Mouse (Mus musculus) layer of hippocampus, postnatal 25 days (tissue): Measurements from ENCODE around the gene Runx1. TPM values are rescaled to one million over a fixed set of nuclear protein-coding genes. Genes with fewer than 3 reads are reported as not detected.

Experiments
- DNase-seq, 2 experiments: peaks; one replicate each; pipeline ENCODE4 v3.0.0; 2022; ENCODE audit warnings: mixed read lengths in 2 of 2, low spot score in 1 of 2; ENCODE audit errors: extremely low spot score in 1 of 2
- total RNA-seq, 2 experiments: library from RNA; stranded (reverse); gene quantifications; 2 replicates each; pipeline ENCODE4 v1.2.3; 2021

The Runx1 gene
- total RNA-seq, 2 experiments from 2014 or later, result 0.74 to 2.1 TPM

DNA sequence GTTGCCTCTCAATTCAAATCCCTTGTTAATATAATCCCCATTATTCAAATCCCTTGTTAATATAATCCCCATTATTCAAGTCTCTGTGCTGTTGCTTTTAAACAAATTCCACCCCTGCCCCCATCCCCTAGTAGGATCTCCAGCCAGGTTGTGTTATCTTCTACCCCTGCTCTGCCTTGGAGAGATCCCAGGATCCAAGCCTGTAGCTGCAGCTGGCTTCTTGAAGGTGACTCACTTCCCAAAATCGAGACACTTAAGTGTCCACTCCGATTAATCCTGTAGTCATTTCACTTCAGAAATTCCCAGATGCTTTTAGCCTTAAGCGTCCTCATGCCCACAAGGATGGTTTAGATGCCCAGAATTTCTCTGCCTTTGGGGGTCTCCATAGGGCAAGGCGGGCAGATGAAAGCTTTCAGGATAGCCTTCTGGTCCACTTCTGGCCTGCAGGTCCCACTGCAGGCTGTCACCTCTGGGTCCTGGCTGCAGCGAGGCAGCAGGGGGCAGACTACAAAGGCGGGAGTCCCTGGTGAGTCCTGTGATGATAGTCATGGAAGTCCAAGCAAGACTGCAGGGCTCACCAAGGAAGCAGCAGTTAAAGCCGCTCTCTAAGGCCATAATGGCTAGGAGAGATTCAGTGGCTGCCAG is 1.8 kb upstream of the Runx1 start:
- no peak for DNase-seq

DNA sequence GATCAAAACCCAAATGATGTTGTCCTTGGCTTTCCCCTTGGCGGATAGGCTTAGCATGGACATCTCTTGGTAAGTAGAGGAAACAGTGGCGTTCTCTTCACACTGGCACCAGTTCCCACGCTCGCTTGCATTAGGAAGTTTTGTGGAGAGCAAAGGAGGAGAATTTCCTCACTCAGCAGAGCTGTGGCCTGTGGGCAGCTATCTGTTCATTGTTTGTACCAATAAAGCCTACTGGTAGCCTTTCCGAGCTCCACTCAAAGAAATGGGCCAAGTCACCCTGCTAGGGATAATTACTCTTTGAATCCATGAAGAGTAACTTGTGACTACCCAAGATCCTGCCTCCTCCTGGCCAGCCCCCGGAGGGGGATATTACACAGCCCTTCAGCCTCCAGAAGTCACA is 734 bp upstream of the Runx1 start:
- DNase-seq, result no peak

DNA sequence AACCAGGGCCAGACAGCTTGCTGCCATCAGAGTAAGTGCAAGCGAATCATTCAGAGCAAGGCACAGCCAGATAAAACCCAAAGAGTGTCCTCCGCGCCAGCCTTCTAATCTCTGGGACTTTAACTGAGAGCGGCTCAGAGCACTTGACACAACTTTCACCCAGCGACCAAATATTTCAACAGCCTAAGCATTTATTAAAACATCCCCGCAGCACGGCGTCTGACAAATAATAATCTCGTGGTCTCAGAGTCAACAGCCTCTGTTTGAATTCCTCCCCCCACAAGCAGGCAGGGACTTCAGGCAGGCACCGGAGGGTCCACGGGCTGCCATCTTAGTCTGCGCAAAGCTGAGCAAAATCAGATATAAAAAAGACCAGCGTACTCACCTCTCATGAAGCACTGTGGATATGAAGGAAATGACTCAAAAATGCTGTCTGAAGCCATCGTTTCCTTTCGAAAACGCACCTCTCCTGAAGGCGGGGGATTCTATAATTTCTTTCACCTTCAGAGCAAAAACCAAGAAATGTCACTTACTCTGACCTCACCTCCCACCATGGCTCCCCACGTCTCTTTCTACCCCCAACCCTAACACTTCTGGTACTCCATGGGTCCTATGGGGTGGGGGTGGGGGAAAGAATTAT is 625 bp downstream of the Runx1 start:
- no peak for DNase-seq

DNA sequence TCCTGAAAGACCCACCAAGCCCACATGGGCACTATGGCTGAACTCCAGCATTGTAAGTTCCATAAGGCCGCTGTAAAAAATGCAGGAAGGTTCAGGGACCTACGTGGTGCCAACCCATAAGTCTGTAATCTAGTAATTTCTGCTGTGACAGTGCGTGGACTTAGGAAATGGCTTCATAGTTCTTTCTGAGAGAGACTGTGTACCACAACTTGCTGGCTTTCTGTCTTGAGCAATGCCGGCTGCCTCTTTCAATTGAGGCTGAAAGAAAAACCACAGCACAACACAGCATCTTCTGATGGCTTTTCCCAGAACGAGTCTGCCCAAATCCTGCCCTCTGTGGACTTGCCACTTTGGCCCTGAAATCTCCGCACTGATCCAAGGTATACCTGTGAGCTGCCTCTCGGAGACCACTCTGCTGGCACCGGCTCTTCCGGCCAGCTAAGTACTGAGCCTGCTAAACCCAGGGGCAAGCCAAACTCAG is 1.2 kb downstream of the Runx1 start:
- DNase-seq, result no peak

DNA sequence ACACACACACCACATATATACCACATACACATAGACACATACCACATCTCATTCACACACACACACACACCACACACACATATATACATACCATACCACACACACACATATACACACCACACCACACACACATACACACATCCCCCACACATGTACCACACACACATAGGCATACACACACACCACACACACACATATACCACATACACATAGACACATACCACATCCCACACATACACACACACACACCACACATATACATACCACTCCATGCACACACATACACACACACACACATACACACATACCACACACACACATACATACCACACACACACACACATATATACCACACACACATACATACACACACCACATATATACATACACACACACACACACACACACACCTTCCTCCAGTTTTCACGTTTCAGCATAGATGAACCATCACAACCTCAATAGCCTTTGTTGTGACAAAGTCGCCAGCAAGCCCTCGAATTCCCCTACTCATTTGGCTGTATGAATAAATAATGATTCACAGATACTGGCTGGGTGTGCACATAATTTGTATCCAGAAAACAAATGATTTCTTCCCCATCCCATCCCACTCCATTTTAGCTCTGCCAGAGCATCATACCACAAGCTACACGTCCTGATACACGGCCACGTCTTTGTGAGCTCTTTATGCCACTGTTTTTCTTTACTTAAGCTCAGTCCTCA is 1.8 kb downstream of the Runx1 start:
- DNase-seq, result no peak

DNA sequence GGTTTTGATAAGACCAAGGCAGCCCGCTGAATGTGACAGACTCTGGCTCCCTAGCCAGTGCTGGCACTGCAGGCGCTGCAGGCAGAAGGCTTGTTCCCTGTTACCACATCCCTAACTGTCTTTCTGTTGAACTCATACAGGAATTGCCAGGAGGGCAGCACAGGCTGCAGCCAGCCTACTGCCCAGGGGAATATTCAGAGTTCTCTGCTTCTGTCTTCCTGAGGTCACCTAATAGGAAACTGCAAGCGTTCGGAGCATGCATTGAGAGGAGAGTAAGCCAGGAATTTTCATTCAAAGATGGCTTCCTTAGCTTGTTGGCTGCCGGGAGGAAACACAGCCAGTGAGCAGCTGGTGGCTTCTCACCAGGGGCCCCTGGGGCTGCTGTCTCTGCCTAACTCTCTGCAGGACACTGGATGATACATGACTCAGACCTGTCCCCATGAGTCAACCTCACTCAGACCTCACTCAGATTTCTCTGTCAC is 2.5 kb downstream of the Runx1 start:
- no peak for DNase-seq

DNA sequence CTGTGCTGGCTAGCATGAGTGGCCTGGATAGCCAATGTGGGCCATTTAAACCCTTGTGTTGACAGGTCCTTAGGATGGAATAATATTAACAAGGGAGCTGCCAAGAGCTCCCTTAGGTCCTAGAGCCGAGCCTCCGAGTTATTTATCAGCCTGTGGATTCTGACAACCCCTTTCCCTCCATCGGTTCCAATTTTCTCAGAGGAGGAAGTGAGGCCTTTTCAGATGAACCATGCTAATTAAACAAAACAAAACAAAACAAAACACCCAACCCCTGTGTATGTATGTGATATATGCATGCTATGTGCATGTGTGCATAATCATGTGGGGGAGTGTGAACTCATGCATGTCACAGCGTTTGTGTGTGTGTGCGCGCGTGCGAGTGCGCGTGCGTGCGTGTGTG is 3.3 kb downstream of the Runx1 start:
- no peak for DNase-seq

DNA sequence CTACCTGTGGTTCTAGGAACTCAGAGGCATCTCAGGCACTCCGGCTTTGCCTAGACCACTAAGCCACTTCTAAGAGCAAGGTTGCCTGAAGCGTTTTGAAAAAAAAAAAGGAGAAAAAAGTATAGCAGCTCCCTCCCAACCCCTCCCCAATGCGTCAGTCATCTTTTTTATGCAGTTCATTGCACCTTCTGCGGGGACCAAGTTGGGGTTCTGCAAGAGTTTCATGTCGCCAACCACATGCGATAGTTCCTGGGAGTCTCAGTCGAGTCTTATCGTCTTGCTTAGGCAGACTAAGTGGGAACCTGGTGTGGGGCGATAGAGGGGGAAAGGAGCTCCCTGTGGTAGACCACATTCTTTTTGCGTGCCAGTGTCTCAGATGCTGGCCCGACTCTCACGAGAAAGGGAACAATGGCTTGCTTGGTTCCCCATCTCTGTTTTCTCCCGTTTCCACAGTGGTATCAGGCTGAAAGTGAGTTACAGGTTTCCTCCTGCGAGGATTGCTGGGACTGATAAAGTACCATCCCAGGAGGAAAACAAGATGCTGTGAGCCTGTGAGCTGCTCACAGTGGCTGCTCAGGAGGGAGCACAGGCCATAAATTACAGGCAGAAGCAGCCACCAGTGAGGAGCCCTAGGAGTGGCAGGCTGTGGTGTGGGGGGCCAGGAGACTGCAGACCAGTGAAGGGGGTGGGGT is 3.9 kb downstream of the Runx1 start:
- no peak for DNase-seq

DNA sequence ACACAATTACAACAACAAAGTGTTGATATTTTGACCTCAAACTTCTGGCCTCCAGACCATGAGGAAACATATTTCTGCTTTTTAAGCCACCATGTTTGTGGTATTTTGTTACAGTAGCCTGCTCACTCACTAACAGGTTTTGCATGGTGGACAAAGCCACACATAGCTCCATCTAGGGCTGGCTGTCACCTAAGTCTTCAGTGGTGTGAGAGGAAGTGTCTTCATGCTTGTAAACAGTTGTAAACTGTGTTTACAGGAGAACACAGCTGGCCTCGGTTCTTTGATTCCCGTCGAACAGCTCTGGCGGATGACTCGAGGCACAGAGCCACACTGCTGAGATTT is 4.4 kb downstream of the Runx1 start:
- no peak for DNase-seq

DNA sequence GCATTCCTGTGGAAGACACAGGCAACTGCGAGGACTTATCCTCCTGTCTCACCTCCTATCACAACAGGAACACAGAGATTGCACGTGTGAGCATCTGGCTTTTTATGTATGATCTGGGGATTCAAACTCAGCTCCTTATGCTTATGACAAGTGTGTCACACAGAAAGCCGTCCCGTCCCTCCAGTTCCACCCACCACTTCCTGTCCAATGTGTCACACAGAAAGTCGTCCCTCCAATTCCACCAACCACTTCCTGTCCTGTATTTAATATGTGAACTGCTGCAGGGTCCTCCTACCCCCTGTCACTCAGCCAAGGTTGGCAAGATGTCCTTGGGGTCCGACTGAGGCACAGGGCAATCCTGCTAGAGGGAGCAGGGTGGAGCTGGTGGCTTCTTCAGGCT is 5.5 kb downstream of the Runx1 start:
- no peak for DNase-seq

DNA sequence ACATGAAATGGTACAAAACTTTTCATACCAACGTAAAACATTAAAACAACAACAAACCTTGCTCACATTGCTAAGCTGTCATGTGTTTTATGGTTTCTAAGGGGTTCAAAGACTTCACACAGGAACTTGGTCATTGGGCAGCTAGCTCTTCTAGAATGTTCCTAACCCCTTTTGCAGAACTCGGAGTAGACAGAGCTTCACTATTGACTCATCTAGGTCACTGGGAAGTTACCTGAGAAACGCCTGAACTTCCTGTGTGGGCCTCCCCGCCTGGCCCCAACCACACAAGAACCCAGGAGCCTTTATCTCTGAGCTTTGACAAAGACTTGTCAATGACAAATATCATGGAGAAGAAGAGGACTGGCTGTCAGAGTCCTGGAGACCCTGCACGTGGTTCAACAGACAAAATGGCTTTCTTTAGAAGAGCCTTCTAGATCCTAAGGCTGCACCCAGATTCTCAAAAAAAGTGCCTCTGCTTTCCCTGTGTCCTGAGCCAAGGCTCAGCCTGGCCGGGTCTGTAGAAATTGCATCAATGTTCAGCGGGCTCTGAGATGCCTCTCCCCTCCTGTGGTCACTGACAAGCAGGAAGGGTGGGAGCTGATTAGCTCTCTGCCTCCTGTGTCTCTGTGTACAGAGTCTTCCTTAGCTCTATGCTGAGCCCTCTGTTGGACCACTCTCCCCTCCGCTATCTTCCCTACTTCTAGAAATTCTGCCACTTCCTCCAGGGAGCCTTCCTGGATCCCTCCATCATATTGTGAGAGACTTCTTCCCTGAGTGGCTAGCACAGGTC is 7.3 kb downstream of the Runx1 start:
- no peak for DNase-seq

DNA sequence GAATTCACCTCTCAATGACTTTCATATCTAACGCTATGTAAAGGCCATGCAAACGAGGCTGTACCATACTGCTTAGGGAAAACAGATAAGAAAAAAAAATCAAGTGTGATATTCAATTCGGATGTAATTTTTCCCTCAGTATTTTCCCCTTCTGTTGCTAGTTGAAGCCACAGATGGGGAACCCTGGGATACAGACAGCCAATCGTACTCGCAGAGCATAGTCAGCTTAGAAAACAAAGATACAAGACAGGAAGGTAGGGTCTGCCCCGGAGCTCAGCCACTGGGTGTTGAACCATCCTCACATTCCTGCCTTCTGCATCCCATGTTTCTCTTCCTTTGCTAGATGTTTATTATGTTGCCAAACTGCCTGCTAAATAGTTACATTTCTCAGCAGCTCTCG is 9.9 kb downstream of the Runx1 start:
- no peak for DNase-seq

DNA sequence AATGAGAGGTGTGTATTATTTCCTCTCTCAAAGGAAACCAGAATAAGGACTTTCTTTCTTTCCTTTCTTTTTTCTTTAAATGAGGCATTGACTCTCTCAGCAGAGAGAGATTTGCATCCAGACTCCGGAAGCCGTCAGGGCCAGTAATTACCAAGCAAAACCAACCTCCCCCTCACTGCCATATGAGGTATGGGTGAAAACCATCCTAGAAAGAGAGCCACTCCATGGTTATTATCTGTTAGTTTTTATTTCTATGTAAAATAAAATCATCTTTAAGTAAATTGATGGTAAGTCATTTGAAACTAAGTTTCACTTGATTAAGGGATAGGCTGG is 10.8 kb downstream of the Runx1 start:
- no peak for DNase-seq

DNA sequence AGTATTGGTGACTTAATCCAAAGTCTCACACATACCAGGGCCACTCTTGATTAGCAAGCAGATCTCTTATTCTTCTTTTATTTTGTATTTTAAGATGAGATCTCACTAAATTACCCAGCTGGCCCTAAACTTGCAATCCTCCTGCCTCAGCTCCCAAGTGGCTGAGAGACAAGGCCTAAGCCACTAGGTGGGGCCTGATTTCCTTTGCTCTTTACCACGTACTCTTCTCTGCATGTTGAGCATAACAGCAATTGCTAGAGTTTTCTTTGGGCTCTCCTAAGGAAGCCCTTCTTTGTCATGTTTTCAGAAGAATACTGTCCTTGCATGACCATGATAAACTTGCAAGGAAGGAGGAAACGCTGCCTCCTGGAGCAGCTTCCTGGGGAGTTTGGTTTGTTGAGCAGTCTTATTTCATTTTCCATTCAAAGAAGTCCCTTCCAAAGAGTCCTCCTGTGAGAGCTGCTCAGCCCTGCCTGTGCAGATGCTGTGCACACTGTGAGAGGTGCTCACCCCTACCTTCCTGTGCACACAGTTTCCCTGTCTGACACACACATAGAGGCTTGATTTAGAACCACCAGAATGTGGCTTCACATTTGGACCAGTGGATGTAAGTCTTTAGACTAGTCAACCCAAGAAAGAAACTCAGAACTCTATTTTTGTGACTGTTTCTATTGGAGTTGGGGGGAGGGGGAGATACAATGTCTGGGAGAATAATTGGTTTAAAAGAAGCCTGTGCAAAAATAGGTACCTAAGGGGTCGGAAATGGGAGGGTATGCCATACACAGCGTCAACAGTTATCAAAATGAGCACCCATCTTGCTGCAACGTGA is 11.4 kb downstream of the Runx1 start:
- no peak for DNase-seq

DNA sequence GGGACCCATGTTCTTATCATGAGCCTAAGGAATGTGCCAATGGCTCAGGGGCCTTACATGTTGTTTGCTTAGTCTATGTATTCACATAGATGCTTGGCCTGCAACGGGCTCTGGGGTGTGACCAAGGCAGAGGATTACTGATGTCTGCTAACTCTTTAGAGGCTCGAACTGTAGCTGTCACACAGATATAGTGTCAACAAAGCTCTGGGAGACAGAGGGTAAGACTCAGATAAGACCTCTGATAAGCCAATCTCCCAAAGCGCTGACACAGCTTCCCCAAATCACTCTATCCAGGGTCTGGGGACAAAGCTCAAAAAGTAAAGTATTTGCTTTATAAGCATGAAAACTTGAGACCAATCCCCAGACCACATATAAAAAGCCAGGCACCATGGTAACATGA is 13.5 kb downstream of the Runx1 start:
- no peak for DNase-seq

DNA sequence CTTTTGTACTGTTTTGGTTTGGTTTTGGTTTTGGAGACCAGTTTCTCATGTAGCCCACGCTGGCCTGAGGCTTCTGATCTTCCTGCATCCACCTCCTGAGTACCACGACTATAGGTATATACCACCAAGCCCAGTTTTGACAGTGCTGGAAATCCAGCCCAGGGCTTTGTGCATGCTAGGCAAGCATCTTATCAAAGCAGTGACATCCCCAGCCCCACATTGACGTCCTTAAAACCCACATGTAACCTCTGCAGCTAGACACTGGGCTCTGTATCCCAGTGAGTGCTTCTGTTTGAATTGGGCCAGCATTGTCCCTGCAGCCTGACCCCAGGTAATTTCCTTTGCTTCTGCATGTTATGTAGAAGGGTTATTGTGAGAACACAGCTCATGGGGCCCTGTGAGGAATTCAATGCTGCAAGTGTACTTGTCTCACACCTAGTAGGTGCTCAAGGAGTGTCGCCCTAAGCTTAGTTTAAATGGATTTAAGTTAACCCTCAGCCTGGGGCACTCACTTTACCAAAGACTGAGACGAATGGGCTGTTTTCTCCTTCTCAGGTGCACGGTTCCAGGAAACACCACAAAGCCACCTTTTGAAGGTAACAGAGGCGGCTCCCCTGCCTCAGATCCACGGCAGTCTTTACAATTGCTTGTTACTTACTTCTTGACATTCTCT is 15.2 kb downstream of the Runx1 start:
- DNase-seq, result no peak

DNA sequence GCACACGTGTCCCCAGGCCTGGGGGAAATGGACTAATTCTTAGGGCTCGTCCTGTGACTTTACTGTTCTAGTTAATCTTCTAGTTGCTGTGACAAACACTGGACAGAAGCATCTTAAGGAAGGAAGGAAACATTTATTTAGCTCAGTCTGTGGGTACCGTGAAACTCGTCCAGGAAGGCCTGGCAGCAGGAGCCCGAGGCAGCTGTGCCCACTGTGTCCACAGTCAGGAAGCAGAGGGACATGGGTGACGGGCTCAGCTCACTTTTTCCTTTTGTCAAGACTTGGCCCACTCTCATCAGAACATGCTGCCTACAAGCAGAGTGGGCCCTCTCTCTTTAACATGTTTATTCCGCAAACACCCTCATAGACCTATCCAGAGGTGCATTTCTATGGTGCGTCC is 18.2 kb downstream of the Runx1 start:
- no peak for DNase-seq

DNA sequence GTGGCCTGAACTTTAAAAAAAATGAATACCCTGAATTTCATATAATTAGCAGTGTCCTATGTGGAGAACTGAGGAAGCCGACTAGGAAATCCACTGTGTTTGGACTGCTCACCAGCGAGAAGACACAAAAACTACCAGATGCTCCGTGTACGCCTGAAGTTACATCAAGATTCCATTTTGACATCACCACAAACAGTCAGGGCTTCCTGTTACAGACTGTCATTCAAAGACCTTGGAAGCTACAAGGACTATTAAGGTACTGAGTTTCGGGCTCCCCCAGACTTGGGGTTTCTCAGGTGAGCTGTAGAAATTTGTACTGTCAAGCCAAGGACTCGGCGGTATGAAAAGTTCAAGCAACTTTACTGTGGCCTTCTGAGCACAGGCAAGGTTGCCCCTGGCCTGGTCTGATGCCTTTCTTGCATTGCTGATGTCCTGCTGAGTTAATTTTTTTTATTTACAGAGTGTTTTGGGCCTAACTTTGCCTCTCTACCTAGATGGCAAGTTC is 22.8 kb downstream of the Runx1 start:
- no peak for DNase-seq

DNA sequence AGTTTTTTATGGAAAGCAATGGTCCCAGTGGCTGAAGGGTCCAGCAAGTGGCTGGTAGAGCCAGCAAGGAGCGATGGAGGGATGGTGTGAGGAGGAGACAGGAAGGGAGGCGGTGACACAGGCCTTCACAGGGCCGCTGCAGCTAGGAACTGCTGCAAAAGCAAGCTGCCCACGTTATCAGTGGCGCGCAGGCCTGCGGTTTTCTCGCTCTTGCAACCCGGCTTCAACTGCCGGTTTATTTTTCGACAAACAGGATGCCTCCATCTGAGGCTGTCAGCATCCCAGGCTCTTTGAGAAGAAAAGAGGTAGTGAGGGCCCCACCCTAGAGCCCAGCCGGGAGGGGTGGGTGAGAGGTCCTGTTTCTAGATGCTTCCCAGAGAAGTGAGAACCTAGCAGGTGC is 24.4 kb downstream of the Runx1 start:
- no peak for DNase-seq
